Mouse (Mus musculus): ENCODE measurements at regions not wholly inside any gene's neighbourhood (a gene's known extent, or its start where the extent isn't known, plus 50 kb on each side); places are given as distances from the start of the nearest gene placed in this dataset.
"Not testable (repeated sequence)": the region's sequence is repeated elsewhere in the genome, so short reads cannot be mapped to it uniquely, and the experiment has no call there.

DNA sequence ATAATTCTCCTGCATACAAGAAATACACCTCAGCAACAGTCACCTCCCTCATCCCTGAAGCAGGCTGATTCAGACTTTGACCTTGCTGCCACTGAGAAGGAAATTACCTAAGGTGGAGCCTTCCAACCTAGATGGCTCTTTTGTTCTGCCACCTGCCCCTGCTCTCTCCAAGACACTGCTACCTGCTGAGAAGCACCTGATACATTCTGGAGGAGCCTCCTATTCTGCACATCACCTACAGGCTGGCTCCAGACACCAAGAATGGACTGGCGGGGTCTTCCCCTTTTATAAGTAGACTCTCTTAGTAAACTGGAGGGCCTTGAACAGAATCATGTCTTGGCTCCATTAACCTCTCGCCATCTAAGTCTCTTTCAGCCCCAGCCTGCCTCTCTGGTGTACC lies 1149.5 kb upstream of the 2610301B20Rik start:
- DNase-seq (ENCODE audit: low spot score) = not testable (repeated sequence)

DNA sequence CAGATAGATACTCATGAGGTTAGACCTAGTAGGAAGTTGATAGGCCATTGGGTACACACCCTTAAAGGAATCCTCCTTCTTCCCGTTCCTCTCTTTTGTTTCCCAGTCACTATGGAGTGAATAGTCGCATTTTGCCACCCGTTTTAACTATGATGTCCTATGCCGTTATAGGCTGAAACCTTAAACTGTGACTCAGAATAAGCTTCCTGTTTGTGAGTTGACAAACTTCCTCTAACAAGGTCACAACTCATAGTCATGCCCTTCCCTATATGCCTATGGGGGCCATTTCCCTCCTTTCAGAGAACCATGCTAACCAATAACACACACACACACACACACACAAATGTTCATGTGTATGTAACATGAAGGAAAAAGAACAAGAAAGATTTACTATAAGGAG lies 1136.6 kb upstream of the 2610301B20Rik start:
- no peak for DNase-seq (ENCODE audit: low spot score)

DNA sequence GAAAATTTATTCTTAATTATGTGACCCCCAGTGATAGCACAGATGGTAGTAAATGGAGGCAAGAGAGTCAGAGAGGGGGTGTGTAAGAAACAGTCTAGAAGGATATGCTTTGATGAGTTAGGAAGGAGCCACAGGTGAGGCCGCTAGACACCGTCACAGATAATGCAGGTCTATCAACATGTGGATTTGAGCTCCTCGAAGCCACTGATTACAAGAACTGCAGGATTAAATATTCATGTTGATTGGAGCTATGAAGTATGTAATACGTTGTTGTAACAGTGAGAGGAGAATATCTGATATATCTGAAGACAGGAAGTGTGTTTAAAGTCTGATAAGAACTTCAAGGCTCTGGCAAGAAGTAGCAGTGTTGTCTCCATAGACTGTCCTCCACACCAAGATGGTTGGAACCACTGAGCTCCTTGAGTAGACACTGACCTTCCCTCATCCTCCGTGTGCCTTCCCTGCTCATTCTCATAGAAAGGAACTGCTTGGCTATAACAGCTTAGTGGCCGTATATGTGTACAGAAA lies 1126.8 kb upstream of the 2610301B20Rik start:
- DNase-seq (ENCODE audit: low spot score) = no peak

DNA sequence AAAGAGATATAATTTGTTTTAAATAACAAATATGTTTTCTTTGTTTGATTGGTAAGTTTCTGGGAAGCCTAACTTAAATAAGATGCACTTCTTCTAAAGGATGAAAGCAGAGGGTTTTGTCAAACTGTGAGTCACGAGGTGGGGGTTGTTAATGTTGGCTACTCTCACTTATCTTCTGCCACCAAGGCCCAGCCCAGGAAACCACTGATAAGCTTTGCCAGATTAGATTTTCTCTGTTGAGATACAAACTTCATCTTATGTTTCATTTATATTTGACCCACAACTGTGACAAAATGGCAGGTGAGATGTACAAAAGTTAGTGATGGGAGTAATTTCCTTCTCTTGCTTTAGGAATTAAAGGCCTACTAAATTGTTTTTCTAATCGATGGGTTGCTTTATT lies 1126.2 kb upstream of the 2610301B20Rik start:
- no peak for DNase-seq (ENCODE audit: low spot score)

DNA sequence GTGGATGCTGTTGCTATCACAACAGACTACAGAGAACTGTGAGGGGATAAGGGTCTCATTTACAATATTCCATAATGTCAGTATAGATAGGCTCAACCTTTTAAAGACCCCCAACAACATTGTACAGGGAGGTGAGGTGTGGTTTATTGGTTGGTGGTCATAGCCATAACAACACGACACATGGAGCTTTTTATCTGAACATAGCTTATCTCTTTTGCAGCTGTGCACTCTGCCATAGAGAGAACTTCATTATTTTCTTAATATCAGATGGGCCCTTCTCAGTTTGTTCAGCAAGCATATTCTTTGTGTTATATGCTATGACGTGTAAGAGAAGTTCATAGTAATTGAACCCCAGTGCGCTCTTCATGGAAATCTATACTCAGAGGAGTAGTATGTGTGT lies 1124.4 kb upstream of the 2610301B20Rik start:
- DNase-seq (ENCODE audit: low spot score) = no peak

DNA sequence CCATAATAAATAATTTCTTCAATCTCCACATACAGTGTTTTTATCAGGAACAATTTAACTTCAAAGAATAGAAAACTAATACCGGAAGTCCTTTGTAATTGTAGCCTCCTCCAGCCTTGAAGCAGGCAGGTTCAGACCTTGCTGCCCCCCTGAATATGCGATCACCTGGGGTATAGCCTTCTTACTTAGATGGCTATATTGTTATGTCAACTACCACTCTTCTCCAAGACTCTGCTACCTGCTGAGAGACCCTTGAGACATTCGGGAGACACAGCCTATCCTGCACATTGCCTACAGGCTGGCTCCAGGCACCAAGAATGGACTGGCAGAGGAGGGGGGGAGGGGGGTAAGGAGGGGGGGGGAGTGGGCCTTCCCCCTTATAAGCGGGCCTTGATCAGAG lies 1123.9 kb upstream of the 2610301B20Rik start:
- DNase-seq (ENCODE audit: low spot score) = no peak

DNA sequence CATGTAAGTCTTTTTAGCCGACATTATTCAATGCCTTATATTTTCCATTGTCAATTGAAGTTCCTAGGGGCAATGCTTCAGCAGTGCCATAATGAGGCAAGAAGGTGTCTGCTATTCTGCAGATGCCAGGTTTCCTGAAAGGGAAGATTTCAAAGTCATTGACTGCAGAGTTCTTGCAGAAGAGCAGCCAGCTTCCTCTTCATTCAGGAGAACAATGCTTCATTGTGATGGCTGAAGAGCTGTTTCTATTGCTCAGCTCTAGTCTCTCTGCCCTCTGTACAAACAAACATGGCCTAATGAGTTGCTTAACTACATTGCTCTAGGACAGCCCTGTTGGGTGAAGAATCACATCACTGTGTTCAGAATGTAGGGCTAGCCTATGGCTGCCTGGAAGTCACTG lies 1111.0 kb upstream of the 2610301B20Rik start:
- DNase-seq (ENCODE audit: low spot score) = no peak

DNA sequence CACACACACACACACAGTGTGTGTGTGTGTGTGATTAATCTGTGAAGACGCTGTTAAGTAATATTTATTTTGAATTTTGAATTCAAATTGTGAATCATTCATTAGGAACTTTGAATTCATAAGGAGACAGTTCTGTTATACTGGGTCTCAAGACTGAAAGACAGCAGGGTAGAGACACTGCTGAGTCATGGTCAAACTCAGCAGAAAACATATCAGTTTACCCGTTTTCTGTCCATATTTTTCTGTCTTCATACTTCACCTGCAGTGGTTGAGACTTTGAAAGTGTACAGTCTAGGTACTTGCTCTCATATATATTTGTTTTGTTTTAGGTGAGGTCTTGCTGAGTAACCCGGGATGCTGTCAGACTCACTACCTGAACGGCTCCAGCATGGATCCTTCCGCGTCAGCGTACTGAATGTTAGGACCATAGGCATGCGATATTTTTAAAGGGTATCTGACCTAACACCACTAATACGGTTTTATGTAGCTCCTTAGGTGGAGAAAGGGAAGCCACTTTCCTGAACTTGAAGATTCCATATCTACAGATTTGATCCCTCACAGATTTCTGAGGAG lies 1104.6 kb upstream of the 2610301B20Rik start:
- no peak for DNase-seq (ENCODE audit: low spot score)

DNA sequence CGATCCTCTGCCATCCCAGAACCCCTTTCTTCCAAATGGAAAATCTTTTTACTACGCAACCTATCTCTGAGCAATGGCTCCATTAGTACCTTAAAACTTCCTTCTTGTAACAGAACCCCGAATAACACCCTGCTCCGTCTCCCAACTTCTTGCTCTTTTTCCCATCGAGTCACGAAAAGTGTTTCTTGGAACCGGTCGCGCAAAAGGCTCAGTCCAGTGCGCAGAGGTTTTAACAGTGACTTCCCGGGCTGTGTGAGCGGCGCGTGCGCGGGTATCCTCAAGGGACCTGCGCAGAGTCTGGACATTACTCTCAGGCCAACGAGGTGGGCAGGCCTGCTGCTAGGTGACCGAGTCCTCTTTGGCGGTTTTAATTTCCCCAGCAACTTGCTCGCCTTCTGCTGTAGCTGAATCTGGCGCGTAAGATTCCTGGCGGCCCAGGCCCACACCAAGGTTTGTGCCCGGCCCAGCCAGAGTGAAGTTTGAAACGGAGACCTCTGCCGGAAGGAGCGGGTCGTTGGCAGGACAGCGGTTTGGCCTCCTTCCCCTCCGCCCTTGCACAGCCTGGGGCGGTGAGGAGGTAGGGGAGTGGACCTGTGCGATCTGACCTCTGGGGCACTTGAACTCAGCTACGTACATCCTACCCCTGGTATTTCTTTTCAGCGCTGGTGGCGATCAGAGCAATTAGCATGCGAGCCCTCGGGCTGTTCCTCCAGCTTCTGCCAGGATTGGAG lies 1103.8 kb upstream of the 2610301B20Rik start:
- DNase-seq (ENCODE audit: low spot score) = peak; percentile 59

DNA sequence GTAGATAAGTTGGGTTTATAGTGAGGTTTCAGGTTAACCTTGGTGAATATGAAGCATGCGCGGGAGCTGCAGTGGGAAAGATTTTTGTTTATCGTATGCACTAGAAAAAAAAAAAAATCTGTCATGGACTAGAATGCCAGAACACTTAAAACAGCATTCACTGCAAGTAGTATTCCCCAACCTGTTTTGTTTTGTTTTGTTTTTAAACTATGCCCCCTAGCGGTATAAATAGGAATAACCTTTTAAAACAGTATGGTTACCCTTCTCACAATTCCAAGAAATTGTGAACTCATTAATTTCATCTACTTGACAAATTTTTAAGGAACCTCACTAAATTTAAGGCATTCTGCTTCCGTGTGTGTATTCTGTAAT lies 1103.2 kb upstream of the 2610301B20Rik start:
- peak; percentile 63 for DNase-seq (ENCODE audit: low spot score)

DNA sequence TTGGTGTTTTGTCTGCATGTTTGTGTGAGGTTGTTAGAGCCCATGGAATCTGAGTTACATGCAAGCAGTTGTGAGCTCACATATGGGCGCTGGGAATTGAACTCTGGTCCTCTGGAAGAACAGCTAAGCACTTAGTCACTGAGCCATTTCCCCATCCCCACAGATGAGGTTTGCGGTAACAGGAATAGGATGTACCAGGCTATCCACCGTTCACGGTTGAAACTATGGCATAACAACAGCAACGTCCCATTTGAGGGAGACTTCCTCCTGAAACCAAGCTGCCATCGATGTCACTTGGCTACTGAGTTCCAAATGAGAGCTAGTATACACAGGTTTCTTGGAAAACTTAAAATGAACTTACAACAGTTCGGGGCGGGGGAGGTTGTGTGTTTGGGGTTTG lies 1095.9 kb upstream of the 2610301B20Rik start:
- no peak for DNase-seq (ENCODE audit: low spot score)

DNA sequence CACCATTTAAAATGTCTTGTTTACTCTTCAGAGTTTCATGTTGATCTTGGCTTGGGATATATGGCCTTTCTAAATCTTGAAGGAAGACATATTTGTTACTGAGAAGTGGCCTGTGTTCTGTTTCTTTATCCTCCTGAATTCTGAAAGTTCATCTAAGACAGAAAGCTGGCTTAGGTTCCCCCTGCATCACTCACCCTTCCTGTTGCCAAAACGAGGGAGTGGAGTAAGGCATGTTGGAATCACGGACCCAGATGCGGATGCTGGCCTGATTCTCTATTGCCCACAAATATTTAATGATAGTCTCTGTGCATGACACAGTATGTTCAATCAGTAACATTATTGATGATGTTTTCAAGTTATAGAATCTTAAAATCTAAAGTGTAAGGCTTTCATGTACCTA lies 1094.7 kb upstream of the 2610301B20Rik start:
- DNase-seq (ENCODE audit: low spot score) = peak; percentile 4

DNA sequence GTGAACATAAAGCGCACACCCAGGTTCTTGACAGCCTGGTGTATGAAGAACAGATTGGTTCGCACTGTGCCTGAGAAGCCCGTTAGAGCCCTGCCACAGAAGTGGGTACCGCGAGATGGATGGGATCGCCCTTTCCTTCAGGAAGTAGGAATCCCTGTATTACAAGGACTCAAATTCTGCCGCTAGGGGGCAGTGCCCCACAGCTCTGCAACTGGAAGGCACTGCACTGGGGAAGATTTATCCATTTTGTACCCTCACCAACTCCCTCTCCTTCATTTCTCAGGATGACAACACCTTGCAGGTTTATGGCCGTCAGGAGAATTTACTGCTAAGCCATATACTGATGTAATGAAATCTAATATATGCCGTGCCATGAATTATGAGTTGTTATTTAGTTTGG lies 1094.1 kb upstream of the 2610301B20Rik start:
- DNase-seq (ENCODE audit: low spot score) = peak; percentile 61

DNA sequence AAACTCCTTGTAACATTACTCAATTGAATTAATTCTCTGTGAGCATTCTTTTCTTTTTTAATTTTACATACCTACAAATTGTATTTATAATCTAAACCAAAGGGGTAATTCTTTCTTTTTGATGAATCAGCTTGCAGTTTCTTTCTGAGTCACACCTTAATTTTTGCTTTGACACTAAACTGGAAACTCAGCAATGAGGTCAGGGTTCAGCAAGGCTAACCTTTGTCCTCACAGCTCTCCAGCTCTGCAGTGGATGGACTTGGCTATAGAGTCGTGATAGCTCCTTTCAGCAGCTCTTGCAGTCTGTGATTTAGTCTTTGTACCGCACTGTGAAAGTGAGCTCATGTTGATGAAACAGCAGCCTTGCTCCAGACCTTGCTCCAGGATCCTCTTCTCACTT lies 1093.0 kb upstream of the 2610301B20Rik start:
- DNase-seq (ENCODE audit: low spot score) = no peak

DNA sequence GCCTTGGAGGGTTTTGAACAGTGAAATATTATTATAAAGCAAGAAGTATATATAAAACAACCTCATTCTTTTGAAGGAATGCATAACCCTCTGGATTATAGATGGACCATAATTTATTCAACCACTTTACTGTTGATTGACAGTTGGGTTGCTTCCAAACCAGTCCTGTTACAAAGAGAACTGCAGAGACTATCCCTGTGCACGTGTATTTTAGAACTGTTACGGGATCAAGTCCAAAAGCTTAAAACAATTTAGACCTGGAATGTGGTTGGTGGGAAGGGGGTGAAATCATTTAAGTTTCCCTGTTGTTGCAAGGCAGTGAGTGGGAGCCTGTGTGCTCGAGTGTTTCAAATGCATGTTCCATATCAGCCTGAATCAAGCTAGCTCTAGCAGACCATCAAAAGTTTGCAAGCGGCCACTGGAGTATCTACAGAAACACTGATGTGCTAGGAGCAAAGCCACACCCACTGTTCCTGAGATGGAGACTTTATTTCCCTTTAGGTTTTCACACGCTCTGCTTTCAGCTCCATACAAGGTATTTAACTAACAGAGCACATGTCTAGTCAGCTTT lies 1086.4 kb upstream of the 2610301B20Rik start:
- DNase-seq (ENCODE audit: low spot score) = no peak

DNA sequence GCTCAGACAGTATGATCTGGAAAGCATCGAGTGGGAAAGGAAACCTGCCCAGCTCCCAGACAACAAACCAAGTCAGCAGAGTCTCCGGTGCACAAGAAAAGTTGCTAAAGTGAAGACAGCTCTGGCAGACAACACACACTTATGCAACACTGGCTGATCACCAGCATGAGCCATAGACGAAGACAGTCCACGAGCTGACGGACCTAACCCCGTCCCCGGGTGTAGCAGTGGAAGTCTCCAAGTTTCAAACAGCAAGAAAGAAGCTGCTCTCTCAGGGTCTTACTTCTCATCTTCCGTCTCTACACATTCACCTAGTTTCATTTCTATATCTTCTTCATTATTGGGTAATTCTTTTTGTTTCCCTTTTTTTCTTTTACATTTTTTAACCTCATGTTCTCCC lies 1083.8 kb upstream of the 2610301B20Rik start:
- peak; percentile 4 for DNase-seq (ENCODE audit: low spot score)

All from heart, adult 8-10 months (tissue).